Mouse (Mus musculus) WW6 (cell line): ENCODE results near the gene Rem1.

Experiments used
- DNase-seq: peaks from one replicate; pipeline ENCODE4 v3.0.0-alpha.2; 2013; ENCODE audit warnings: low read depth, low spot score

Gene Rem1

DNA sequence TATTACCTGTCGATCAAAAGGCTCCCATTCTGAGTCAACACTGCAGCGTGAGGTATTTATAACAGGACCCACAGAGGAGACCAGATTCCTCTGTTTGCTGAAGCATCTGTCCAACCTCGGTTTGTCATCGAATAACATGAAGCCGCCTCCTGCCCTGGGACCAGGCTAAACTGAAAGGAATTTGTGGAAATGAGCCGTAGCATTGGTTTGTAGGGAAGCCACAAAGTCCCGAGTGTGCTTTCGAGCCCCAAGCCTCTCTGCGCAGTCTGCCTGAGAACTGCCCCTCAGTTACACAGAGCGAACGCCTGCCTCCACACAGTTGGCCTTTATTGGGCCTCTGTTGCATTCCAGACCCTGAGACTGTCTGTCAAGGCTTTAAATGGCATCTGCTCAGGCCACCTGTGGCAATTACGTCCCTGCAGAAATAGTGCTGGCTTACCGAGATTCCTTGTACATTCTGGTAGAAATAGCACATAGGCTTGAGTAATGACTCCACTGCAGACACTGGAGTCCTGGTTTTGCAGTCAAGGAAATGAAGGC, 48.6 kb downstream of the Rem1 start:
- no peak for DNase-seq

DNA sequence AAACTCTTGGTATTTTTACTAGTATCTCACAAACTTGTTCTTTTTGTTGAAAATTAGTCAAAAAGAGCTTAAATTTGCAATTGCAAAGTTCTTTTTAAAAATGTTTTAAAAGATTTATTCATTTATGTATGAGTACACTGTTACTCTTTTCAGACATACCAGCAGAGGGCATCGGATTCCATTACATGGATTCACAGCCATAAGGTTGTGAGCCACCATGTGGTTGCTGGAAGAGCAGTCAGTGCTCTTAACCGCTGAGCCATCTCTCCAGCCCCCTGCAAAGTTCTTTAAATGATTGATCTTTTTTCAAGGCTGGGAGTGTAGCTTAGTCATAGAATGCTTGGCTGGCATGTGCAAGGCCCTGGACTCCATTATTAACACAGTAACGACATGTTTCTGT, 51.6 kb downstream of the Rem1 start:
- DNase-seq: no peak

DNA sequence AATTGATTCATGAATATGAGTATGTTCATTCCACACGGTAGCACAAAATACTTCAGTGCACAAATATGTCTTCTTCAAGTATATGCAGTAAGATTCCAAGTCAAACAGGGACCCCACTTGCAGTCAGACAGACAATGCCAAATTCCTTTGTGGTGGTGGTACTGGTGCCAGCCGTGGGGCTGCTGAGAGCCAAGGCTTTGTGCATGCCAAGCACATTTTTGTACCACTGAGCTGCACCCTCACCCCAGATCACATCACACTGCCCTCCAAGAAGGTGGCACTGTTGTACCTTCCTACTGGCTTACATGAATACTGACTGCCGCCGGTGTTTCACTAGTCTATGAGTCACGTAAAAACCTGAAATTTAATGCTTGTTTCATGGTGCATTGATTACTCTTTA, 52.2 kb downstream of the Rem1 start:
- DNase-seq: no peak

DNA sequence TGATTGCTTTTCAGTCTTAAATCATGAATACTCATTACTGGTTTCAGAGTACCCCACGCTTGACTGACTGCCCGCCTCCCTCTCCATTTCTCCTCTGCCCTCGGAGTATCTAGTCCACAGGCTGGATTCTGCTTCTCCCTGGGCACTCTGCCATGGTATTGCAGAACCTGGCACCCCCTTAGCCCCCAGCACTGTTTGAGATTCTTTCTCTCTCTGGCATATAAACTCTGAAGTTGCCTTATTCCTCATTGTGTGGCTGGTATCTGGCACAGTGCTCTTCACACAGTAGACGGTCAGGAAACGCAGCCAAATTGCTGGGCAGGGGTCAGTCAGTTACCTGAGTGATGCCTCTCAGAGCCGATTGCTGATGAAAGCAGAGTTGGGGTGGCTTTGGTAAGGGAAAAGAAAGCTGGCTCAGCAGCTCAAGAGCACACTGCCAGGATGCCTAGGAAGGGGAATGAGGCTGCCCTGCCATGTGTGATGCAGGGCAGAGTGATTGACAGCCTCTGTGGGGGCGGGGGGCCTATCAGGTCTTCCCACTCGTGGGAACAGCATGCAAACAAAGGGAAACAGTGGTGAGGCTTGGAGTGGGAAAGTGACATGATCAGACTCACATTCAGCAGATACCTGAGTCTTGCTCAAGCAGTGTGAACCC, 53.1 kb downstream of the Rem1 start:
- no peak for DNase-seq

DNA sequence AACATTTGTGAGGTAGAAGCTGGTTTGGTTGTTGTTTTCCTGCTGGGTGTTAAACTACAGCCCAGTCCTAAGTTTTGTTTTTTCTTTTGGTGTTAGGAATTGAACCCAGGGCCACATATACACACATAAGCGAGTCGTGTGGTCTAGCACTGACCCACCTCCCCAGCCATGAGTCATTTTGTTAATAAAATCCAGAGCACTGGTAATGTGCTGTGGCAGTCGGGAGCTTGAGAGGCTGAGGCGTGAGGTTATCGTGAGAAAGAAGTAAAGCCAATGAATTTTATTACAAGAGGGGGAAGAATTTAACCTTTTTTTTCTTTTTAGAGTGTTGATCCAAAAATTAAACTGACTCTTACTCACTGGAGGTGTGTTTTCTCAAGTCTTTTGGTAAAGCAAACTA, 56.3 kb downstream of the Rem1 start:
- no peak for DNase-seq
